Mouse (Mus musculus) T-helper 2 cell (primary cell): Measurements from ENCODE around the gene Gfy.

Experiments
- in situ Hi-C: fragments of 300-600 bp; cut with MboI, MseI; formaldehyde crosslinking; loops from one replicate; pipeline ENCODE4 v1.15.1; 2025; ENCODE audit warnings: high pct_unique_total_duplicates

The Gfy gene

DNA sequence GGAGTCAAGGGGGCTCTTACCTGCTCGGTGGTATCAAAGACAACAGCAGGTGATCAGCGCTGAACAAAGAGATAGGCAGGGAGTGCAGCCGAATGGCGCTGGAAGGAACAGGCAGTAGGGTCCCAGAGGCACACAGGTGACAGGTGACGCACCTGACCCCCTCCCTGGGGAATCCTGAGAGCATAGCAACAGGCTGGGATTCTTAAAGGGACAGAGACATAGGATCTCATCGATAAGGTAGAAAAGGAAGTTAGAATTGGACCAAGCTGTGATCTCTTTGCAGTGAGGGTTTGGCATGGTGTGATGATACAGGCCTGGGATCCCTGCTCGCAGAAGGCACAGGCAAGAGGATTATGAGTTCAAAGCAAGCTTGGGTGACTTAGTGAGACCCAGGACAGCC lies at the start of gene Gfy:
Gene Gfy (minus strand): TSS at position 101 of the 400 bp plus-strand sequence.
- in situ Hi-C loops: no loop called here

DNA sequence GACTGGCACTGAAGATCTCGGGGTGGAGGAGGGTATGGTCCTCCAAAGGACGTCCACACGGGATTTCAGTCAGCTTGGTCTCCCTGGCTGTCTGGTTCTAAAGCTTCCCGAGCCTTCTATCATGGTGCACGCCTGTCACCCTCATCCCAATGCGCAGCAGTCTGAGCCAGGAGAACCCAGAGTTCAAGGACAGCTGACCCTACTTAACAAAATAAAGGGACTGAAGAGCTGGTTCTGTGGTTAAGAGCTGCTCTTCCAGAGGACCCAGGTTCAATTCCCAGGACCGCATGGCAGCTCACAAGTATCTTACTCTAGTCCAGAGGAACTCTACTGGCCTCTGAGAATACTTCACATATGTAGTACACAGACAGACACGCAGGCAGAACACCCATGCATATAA lies 49.7 kb upstream of the Gfy start:
- in situ Hi-C loops: no loop called here

DNA sequence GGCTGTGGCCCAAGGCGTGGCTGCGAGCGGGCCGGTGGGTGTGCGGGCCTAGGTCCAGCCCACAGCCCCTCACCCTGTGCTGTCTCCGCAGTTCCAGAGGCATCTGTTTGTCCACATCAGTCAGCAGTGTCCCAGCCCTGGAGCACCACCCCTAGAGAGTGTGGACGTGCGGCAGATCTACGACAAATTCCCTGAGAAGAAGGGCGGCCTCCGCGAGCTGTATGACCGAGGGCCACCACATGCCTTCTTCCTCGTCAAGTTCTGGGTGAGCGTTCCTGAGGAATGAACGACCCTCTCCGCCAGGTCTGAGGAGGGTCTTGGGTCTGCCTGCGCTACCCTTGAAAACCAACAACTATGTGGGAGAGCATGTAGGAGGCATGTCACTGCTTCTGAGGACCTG lies 49.2 kb upstream of the Gfy start:
- in situ Hi-C loops: no loop called here

DNA sequence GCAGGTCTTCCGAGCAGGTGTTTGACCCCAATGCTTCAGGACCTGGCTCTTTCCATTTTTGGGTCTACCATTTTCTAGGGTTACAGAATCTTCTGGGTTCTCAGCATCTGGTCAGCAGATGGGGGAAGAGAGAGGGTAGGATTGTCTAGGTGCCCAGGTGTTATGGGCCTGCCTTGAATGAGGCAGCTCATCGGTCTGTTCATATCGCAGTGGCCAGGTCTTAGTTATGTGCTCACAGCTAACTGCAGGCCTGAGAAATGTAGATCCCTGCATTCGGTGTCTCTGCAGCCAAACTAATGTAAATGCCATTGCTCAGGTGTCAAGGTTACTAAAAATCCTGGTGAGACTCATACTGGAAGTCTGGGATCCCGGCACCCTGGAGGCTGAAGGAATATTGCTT lies 47.1 kb upstream of the Gfy start:
- in situ Hi-C loops: no loop called here

DNA sequence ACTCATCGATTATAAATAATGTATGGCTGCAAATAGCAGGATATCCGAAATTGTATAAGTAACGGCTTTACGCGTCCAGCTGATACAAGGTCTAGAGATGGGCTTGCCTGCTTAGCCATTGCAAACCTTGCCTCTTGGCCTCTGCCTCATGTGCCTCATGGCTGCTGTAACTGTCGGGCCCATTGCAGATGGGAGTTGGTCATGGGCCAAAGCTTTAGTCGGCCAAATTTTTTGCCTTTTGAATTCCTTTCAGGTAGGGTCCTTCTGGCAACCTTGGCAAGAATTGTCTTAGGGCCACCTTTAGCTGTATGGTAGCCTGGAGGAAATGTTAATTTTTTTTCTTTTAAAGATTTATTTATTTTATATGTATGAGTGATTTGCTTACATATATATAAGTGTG lies 45.5 kb upstream of the Gfy start:
- in situ Hi-C loops: no loop called here

DNA sequence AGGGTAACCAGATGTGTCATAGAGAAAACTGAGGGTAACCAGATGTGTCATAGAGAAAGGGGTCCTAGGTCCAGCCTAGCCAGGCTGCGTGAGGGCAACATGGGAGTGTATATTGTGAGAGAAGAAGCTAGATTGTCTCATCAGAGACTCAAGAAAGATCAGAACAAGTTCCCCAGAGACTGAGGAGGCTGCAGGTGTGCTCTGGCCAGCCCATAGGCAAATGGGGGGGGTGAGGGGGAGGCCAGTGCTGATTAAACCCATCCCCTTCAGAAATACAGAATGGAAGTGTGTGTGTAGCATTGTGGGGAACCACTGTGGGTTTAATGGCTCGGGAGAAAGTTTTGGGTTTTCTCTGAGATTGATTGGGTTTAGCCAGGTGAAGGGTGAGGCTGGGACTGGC lies 42.3 kb upstream of the Gfy start:
- in situ Hi-C loops: no loop called here

DNA sequence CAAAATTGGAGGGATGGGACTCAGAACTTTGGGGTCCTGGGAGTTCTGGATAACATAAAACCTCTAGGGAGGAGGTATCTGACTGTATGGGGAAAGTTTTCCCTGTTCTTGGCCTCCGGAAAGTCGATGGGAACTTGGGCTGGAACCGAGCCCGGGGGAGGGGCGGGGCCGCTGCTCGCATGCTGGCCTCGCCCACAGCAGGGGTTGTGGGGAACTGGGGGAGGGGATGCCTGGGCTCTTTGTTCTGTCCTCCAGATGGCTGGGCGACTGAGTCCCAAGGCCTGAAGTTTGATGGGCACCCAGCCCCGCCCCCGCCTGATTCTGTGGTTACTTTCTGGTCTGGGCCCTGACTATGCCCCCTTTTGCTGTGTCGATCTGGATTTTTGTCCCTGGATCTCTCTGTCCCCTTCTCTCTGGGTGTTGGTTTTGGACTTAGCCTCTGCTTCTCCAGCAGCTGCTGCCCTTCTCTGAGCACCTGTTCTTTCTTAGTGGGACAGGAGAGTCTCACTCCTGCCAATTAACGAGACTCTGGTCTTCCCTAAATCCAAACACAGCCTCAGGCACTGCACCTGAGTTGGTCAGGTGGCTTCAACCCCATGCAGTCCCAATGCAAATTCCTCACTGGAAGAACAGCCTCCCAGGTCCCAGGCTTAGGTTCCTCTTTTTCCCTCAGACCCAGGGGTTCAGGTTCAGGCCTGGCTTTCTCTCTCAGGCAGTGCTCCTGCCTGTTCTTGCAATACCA lies 37.2 kb upstream of the Gfy start:
- in situ Hi-C loops: no loop called here

DNA sequence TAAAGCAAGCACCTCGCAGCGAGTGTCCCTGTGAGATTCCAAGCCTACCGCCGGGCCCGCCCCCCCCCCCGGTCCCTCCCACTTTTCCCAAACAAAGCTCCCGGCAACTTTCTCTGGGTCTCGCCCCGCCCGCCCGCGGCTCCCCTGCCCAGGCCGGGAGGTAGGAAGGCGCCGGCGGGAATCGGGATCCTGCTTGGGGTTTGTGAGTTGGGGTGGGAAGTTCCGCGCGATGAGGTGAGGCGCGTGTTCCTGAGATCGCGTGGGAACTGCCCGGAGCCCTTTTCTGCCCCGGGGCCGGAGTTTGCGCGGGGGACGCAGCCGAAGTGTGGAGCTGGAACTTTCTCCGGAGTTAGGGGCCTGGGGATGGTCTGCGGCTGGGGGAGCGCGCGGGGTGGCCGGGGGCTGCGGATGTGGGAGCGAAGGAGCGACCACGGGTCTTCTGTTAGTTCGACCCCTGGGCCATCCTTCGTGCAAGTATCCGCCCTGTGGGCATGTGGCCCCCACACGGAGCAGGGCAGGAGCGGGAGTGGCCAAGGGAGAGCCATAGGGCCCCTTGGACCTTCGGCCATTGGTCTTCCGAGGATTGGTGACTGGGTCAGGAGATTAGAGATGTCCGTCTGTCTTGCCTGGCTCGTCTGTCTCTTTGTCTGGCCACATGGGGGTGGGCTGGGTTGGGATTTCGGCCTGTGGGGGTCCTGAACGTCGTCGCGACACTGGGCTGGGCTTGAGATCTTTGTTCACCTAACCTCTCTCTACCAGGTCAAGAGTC lies 36.5 kb upstream of the Gfy start, which contains the start of gene Tead2:
Gene Tead2 (plus strand): TSS at position 81 of the 769 bp plus-strand sequence.
- in situ Hi-C loops: no loop called here

DNA sequence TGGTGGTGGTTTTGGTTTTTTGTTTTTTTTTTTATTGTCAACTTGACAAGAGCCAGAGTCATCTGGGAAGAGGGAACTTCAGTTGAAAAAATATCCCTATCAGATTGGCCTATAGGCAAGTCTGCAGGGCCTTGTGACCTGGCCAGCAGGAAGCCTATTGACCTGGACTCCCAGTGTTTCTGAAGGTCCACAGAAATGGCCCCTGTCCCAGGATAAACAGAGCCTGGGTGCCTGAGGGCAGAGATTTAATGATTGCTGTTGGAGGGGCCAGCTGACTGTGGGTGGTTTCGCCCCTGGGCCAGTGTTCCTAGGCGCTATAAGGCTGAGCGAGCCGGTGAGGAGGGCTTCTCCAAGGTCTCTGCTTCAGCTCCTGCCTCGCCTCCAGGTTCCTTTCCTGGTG lies 34.3 kb upstream of the Gfy start:
- in situ Hi-C loops: no loop called here

DNA sequence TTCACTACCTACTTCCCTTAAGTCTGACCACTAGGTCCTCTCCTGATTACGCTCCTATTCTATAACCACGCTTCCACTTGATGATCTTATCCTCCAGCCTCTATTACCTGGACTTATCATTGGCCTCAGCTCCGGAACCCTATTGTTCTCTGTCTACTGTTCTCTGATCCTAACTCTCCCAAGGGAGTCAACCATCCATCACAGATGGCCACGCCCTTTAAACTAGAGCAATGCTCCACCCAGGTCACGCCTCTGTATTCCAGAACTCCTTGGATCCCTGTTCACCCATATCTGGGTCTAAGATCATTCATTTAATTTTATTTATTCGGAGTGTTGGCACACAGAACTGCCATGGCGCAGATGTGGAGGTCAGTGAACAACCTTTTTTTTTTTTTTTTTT lies 33.0 kb upstream of the Gfy start:
- in situ Hi-C loops: no loop called here

DNA sequence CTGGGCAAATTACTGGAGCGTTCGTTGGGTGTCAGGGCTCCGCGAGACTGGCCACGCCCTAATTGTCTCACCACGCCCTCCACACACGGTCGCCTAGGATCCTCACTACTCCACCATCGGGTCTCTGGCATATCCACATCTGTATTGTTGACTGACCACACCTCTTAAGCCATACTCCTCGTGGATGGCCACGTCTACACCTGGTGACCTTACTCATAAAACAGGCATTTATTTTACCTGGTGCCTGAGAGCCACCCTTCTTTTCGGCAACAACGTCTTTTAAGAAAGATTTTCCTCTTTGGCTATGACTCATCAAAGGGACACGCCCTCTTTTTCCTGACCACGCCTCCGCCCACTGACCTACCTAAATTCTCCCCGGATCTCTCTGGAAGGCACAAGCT lies 32.5 kb upstream of the Gfy start, which contains the start of gene Dkkl1:
Gene Dkkl1 (minus strand): TSS at position 297 of the 401 bp plus-strand sequence.
- in situ Hi-C loops: no loop called here

DNA sequence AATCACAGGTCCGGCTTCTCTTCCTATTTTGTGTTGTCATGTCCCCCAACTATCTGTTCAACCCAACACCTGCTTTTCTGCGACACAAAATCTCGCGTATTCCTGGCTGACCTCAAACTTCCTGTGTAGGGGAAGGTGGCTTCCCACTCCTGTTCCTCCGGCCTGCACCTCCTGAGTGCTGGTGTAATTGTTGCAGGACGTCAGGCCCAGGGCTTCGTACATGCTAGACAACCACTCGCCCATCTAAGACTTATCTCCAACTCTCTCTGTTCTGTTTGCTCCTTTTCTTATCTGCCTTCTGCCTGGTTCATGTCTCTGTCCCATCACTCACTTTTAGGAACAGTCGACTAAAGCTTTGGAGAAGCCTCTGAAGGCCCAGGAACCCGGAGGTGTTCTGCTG lies 31.7 kb upstream of the Gfy start:
- in situ Hi-C loops: no loop called here

DNA sequence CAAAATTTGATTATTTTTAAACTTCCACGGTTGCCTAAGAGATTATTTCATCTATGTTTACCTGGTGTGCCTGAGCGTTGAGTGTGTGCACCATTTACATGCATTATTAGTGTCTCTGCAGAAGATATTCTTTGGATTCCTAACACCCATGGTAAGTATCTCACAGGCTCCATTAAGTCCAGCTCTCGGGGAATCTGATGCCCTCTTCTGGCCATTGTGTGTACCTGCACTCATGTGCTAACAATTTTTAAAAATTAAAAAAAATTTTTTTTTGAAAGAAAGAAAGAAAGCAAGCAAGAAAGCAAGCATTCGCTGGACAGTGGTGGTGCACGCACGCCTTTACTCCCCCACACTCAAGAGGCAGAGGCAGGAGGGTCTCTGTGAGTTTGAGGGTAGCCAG lies 28.9 kb upstream of the Gfy start:
- in situ Hi-C loops: no loop called here

DNA sequence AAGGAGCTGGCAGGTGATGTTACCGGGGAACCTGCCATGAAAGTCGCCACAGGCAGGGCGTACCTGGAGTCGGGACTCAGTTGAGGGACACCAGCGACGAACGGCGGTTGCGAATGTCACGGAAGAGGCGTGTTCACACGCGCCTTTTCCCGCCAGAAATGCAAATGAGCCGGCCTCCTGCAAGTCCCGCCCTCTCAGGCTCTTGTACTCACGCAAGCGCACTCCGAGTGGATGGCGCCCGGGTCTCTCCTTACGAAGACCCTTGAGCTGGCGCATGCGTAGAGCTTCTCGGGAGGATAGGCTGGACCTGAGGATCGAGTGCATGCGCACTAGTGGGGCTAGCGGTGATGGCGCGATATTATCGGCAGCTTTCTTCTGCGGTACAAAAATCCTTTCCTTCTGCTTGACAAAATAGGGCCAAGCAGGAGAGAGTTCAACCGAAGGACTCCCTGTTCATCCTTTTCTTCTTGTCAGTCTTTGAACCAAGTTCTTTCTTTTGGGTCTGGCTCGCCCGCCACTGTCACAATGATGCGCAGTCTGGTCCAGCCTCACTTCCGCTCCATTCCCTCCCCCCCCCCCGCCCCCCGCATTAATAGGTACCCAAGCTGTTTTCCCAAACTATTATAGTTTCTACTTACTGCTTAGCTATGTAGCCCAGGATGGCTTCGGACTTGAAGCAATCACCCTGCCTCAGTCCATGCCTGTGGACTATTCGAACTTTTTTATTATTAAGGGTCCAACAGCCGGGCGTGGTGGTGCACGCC lies 25.2 kb upstream of the Gfy start, which contains the start of gene Ccdc155:
Gene Ccdc155 (minus strand): TSS at position 513 of the 764 bp plus-strand sequence.
- in situ Hi-C loops: no loop called here

DNA sequence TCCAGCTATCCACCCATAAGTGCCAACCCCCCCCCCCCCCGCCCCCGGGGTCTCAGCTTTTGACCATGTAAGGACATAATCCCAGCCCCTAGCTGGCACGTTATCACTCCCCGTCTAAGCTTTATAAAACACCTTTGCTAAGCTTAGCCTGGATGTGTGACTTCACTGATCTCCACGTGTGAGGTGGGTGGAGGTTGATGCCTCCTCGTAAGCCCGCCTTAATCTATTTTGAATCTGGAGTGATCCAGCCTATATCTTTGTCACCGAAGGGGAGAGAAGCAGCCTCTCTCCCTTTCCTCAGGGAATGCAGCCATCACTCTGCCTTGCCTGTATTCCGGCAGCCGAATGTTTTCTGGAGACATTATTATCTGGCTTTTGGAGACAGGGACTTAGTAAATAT lies 23.3 kb upstream of the Gfy start:
- in situ Hi-C loops: no loop called here

DNA sequence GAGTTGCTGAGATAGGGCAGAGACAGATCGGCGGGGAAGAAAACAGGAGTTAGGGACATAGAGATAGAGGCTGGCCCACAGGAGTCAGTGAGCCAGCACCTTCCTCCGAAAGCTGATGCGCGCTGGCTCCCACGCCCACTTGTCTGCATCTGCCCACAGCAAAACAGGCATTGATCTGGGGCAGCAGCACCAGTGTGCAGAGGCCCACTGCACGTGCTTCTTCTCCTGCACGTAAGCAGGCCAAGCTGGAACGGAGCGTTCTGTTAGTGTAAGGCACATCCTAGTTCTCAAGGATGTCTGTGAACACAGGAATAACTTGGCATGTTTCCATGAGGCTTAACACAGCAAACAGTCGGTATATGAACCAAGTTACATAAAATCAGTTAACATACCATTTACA lies 19.6 kb upstream of the Gfy start:
- in situ Hi-C loops: no loop called here

DNA sequence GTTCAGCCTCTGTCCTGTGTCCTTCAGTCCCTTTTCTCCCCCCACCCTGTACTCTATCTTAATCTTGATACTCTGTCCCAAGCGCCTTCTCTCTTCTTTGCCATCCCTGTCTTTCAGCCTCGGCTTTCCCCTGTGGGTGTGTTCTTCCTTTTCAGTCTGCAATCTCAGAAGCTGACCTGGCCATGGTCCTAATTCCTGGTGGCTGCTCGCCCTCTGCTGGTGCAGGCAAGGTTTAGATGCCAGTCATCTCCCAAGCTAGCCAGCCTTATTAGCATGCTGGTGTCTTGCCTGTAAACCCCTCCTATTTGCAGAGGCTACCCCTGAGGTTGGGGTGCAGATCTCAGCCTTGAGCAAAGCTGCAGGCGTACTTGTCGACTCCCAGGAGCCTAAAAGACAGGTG lies 19.1 kb upstream of the Gfy start:
- in situ Hi-C loops: no loop called here

DNA sequence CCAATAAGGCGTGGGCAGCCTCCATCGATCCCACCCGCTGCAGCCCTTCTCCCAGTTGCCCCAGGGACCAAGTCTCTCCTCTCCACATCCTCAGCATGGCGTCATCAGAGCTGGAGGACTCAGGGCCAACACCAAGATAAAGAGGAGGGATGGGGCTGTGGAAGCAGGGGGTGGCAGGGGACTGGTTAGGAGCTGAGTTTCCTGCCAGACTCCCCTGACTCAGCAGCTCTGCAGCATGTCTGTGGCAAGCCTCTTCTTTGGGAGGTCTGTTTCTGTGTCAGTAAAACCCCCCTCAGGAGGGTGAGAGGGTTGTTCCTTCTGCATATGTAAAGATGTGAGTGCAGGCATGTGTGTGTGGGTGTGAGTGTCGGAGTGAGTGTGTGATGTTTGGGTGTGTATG lies 17.6 kb upstream of the Gfy start:
- in situ Hi-C loops: no loop called here

DNA sequence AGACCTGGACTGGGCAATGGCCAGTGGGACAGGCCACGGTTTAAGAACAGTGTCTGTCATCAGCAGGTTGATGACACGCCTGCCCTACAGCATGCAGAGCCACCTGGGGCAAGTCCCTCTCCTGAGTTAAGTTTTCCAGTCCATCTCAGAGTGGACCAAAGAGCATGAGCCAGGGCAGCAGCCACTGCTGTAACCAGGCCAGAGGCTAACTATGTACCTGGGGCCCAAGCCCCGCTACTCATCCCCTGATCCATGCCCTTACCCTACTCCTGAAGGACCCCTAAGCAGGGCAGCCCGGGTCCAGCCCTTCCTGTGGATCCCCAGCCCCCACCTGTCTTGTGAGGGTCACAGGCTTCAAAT lies 16.8 kb upstream of the Gfy start:
- in situ Hi-C loops: no loop called here

DNA sequence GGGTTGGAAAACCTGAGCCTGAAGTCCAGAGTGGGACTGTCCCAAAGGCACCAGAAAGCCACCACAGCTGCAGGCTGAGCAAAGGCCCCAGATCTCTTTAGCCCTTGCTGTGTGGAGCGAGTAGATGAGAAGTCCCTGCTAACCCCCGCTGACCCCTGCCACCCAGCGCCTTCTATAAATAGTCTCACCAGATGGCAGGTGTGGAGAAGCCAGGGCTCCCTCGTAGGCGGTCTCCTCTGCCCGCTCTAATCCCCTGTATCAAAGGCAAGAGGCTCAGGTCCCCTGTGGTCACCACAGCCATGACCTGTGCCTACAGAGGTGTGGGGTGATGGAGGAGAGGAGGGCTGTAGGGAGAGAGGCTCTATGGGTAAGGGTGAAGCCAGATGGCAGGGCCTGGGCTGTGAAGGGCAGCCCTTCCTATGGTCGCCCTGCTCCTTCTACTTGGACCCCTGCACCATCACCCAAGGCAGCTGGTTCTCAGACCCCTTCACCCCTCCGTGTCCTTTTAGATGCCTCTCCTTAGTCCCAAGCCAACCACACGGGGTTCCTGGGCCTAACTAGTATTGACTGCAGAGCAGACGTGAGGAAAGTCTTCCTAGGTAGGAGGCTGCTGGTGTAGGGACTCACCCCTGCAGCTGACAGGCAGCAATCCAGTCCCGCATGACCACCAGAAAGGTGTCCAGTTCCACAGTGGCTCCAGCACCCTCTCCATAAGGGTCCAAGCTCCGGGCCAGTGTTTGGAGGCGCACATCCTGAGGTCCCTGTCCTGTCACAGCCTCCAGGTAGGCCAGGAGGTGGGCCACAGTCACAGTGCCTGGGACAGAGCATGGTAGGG lies 16.2 kb upstream of the Gfy start:
- in situ Hi-C loops: no loop called here
